Mouse (Mus musculus) heart, postnatal 0 days (tissue): ENCODE data around the gene Smpd3. TPM values are rescaled to one million over a fixed set of nuclear protein-coding genes. Genes with fewer than 3 reads are reported as not detected.
"Not testable (repeated sequence)": the region's sequence is repeated elsewhere in the genome, so short reads cannot be mapped to it uniquely, and the experiment has no call there.

ENCODE experiments used
- ATAC-seq: fragments of 200-750 bp; cut with Nextera tagmentation; 2 replicates; pipeline ENCODE4 v1.8.0; 2017; ENCODE audit warnings: low read depth, moderate number of reproducible peaks, moderate library complexity; ENCODE audit not compliant: insufficient read depth
- DNase-seq: peaks from one replicate; pipeline ENCODE4 v3.0.0-alpha.2; 2016; ENCODE audit warnings: low spot score
- H3K27ac ChIP-seq: fragments of 300-500 bp; sonication (generic); 2 replicates; pipeline ENCODE4 v1.5.1; 2014; ENCODE audit warnings: low read depth, mild to moderate bottlenecking
- H3K27me3 ChIP-seq: fragments of 300-500 bp; sonication (generic); 2 replicates; pipeline ENCODE4 v1.6.1; 2014; ENCODE audit warnings: low read length, mixed read lengths; ENCODE audit not compliant: control insufficient read depth, insufficient read depth
- H3K36me3 ChIP-seq: fragments of 300-500 bp; sonication (generic); replicated peaks from 2 replicates; pipeline ENCODE4 v1.6.1; 2014; ENCODE audit warnings: low read length, mixed read lengths; ENCODE audit not compliant: control insufficient read depth, insufficient read depth
- H3K4me1 ChIP-seq: fragments of 300-500 bp; sonication (generic); 2 replicates; pipeline ENCODE4 v1.6.1; 2014; ENCODE audit warnings: antibody characterized with exemption; ENCODE audit not compliant: control insufficient read depth, insufficient read depth
- H3K4me2 ChIP-seq: fragments of 300-500 bp; sonication (generic); 2 replicates; pipeline ENCODE4 v1.6.1; 2014; ENCODE audit warnings: low read depth, mild to moderate bottlenecking, low read length, moderate library complexity
- H3K4me3 ChIP-seq: fragments of 300-500 bp; sonication (generic); 2 replicates; pipeline ENCODE4 v1.5.1; 2014; ENCODE audit warnings: low read depth, low read length
- H3K9ac ChIP-seq: fragments of 300-500 bp; sonication (generic); replicated peaks from 2 replicates; pipeline ENCODE4 v1.6.1; 2014; ENCODE audit warnings: low read depth, low read length, mixed read lengths
- H3K9me3 ChIP-seq: fragments of 300-500 bp; sonication (generic); replicated peaks from 2 replicates; pipeline ENCODE4 v1.6.1; 2016; ENCODE audit warnings: low read length; ENCODE audit not compliant: control insufficient read depth
- CTCF ChIP-seq: IDR thresholded peaks from 2 replicates; pipeline ENCODE4 v1.5.1; 2016; ENCODE audit warnings: antibody characterized with exemption, control low read depth, low read depth
- EP300 ChIP-seq: IDR thresholded peaks from 2 replicates; pipeline ENCODE4 v1.6.1; 2016; ENCODE audit warnings: antibody characterized with exemption, low read depth
- WGBS: fragments of 180-500 bp; shearing (Covaris S2); extraction: QIAGEN DNeasy Blood & Tissue Kit; methylation state at CpG from one replicate; pipeline ENCODE4 v1.1.7; 2014; 5-methylcytosine and 5-hydroxymethylcytosine counted together
- polyA plus RNA-seq: library from polyadenylated mRNA; unstranded; fragments of >200 nt; fragmentation: Nextera tagmentation; extraction: Ambion mirVana; gene quantifications from 2 replicates; pipeline ENCODE4 v1.2.1, GENCODE M21; 2015
- total RNA-seq: library from RNA; depleted of rRNA; stranded (reverse); fragments of >200 nt; gene quantifications from 2 replicates; pipeline ENCODE4 v1.2.3, GENCODE M21; 2014; ENCODE audit warnings: low replicate concordance

Smpd3 gene
- total and polyA plus RNA-seq, 2 experiments from 2014 or later: 2.4 to 6.5 TPM

DNA sequence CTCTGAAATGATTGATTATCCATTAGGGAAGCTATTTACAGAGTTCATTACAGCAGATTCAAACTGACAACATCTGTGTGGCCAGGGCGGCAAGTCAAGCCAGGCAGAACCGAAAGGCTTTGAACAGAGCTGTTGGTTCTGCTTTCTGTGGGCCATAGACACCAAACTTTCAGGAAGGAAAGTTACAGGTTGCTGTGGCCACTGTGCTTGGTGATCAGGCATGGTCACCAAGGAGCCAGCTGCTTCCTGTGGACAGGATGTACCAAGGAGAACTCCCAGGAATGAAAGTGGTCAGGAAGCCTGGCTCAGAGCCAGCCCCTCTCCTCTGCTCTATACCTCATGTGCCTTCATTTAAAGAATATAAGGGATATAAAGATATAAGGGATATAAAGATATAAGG is 30.2 kb downstream of the Smpd3 start:
- ATAC-seq (no peak), DNase-seq (no peak)
- peak overlapping the region; percentile 48; the same call in 1 of the 2 replicates for H3K27ac ChIP-seq
- WGBS: 72% methylated on average over 2 of the region's 2 CpGs
- no peak overlapping the region for H3K9ac ChIP-seq
- no peak overlapping the region for H3K4me3 ChIP-seq
- no peaks in the 10 kb centered on the region for H3K27me3 ChIP-seq
- no peaks in the 10 kb centered on the region for H3K4me1 ChIP-seq
- H3K9me3 ChIP-seq: no peaks in the 10 kb centered on the region
- H3K4me2 ChIP-seq: no peak overlapping the region
- no peaks in the 10 kb centered on the region for H3K36me3 ChIP-seq
- TF ChIP-seq EP300 (peak; percentile 60; the same call in 1 of the 2 replicates), CTCF (no peak)

DNA sequence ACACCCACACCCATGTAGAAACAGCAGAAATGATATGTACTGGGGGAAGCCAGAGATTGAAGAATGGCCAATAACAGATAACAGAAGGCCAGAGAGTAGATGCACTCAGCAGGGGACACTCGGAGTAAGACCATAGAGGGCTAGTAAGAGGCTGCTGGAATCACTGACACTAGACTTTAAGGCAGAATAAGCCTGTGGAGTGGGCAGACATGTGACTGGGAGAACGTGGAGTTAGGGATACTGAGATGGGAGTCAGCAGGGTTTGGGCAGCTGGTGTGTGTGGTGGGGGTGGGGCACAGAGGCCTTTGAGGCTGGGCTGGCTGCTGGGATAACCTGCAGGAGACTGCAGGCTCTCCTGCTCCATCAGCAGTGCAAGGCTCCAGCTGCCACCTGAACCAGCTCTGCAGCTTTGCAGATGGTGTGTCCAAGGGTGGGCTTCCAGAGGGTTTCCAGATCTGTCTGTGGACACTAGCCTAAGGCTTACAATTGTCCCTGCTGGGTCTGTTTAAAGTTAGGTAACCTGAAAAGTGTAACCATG is 31.0 kb downstream of the Smpd3 start:
- H3K4me3 ChIP-seq, H3K4me2 ChIP-seq, H3K9me3 ChIP-seq, ATAC-seq, H3K36me3 ChIP-seq, H3K4me1 ChIP-seq, H3K27me3 ChIP-seq, DNase-seq, H3K9ac ChIP-seq, H3K27ac ChIP-seq: not testable (repeated sequence)
- 43% methylated on average over 2 of the region's 2 CpGs for WGBS

DNA sequence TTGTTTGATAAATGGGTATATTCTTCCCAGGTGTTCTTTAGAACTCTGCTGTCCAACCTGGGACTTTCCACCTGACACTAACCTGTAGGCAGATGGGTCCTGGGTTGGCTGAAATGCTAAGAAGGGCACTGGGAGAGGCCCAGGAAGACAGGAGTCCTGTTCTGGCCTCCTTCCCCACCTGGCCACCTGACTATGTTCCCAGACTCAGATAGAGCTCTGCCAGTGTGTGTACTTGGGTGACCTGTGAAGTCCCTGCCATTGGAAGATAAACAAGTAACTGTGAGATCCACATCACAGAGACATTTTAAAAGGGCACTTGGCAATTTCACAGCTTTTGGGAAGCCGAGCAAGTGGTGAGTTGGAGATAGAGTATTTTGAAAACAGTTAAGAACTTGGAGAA is 31.7 kb downstream of the Smpd3 start:
- H3K9me3 ChIP-seq: no peaks in the 10 kb centered on the region
- no peak for TF ChIP-seq CTCF
- H3K27me3 ChIP-seq: no peaks in the 10 kb centered on the region
- DNase-seq: no peak
- H3K36me3 ChIP-seq: no peaks in the 10 kb centered on the region
- ATAC-seq: no peak
- H3K4me3 ChIP-seq: no peak overlapping the region
- no peaks in the 10 kb centered on the region for H3K4me1 ChIP-seq
- no peak overlapping the region for H3K27ac ChIP-seq
- H3K9ac ChIP-seq: no peak overlapping the region
- 75% methylated on average over 1 of the region's 1 CpGs for WGBS
- no peak overlapping the region for H3K4me2 ChIP-seq

DNA sequence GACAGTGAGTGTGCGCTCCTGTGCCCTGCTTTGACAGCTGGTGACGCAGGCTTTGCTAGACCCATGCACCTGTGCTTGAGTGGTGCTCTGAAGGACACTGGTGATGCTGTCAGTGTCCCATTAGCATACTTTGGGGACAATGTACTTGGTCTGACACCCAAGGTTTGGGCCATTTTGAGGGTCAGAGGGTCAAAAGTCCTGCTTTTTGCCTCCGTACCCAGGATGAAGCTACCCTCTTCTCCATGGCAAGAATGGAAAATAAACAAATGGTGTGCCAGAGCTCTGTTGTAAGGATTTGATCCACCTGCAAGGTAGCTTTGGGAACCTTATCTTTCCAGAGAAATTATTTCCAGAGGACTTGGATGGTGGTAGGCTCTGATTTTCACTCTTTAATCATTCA is 32.5 kb downstream of the Smpd3 start:
- 95% methylated on average over 3 of the region's 3 CpGs for WGBS
- Histone ChIP-seq H3K27ac (no peak overlapping the region), H3K4me1 (no peaks in the 10 kb centered on the region; the same call in 1 of the 2 replicates), H3K9me3 (no peaks in the 10 kb centered on the region), H3K4me2 (no peak overlapping the region), H3K4me3 (no peak overlapping the region), H3K36me3 (no peaks in the 10 kb centered on the region), H3K9ac (no peak overlapping the region), H3K27me3 (no peaks in the 10 kb centered on the region)
- no peak for ATAC-seq
- DNase-seq: no peak
- TF ChIP-seq EP300 (no peak), CTCF (no peak)

DNA sequence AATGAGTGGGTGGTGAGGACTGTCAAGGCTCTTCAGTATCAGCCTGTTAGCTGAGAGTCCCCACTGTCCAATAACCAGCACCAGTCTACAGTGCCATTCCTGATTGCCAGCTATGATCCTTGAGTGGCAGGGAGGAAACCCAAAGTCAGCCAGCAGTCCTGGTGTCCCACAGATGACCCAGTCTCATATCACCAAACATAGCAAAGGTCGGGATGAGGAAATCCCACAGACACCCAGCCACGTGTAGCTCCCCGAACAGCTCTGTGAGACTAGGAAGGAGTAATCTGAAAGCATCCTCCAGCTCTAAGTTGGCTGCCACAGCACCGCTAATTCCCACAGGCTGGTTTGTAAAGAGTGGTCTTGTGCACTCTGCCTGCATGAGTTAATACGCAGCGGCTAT is 33.5 kb downstream of the Smpd3 start:
- no peaks in the 10 kb centered on the region for H3K27me3 ChIP-seq
- 55% methylated on average over 6 of the region's 6 CpGs for WGBS
- no peaks in the 10 kb centered on the region for H3K9me3 ChIP-seq
- no peak overlapping the region for H3K4me3 ChIP-seq
- H3K4me2 ChIP-seq: no peak overlapping the region
- no peak for ATAC-seq
- no peak overlapping the region for H3K9ac ChIP-seq
- no peak for DNase-seq
- H3K36me3 ChIP-seq: no peaks in the 10 kb centered on the region
- no peaks in the 10 kb centered on the region; the same call in 1 of the 2 replicates for H3K4me1 ChIP-seq
- TF ChIP-seq EP300: no peak
- no peak for TF ChIP-seq CTCF
- no peak overlapping the region for H3K27ac ChIP-seq
